Mouse (Mus musculus): Measurements from ENCODE around the gene Tmem88. TPM values are rescaled to one million over a fixed set of nuclear protein-coding genes. Genes with fewer than 3 reads are reported as not detected.

Tmem88 gene
- 13.7 TPM in 2 replicates for polyA plus RNA-seq (2016; fragmentation: Nextera tagmentation; extraction: Ambion mirVana)

DNA sequence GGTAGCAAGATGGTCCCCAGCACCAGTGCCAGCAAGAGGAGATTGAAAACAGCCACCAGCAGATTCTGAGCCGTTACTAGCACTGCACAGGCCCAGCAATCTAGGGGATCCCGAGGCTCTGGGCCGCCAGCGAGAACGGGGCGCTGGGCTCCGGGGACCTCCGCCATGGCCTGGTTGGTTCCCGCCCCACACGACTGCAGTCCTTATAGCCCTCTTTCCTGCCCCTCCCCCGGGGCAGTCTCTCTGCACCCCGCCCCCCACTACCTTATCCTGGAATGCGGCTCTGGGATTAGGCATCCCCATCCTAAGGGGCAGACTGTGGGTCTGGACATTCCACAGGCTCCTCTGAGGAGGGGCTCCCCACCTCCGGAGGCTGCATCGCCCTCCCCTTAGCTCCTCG lies at the start of gene Tmem88:
Tmem88 (minus strand) TSS at position 176 of the 400 bp plus-strand sequence.
- Histone ChIP-seq H3K4me1 (peaks cover 42% of the 10 kb centered on the region), H3K9me3 (no peaks in the 10 kb centered on the region), H3K4me3 (peak within 1 kb of the TSS; percentile 7), H3K36me3 (peaks cover 41% of the 10 kb centered on the region), H3K27me3 (replicated peaks) (peaks cover 17% of the 10 kb centered on the region), H3K27ac (no peak within 1 kb of the TSS), H3K4me2 (replicated peaks) (peak within 1 kb of the TSS; percentile 79), H3K9ac (peak within 1 kb of the TSS; percentile 82; the same call in 1 of the 2 replicates)
- 9% methylated on average over 16 of the region's 16 CpGs for WGBS
- no peak for ATAC-seq (ENCODE audit: low FRiP score, low read depth)

DNA sequence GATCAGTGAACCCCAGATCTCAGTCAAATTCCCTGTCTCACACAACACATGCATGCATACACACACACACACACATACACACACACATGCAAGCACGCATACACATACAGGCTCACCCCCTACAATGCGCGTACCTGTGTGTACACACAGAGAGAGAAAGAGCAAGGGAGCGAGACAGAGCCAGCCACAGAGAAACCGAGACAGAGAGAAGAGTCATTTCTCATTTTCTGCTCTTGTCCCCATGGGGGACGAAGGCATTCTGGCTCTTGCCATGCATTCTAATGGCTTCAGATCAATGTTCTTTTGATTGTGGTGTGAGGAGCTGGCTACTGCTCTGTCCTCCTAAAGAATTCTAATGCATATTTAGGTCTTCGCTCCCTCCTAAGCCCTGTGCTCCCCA lies 49.3 kb upstream of the Tmem88 start:
- Histone ChIP-seq H3K4me3 (no peak overlapping the region), H3K4me1 (0 out of 2 replicates have a peak, but pooled peaks cover under 1% of the 10 kb centered on the region), H3K36me3 (no peaks in the 10 kb centered on the region), H3K27me3 (replicated peaks) (no peaks in the 10 kb centered on the region), H3K9me3 (no peaks in the 10 kb centered on the region), H3K4me2 (replicated peaks) (no peak overlapping the region), H3K27ac (no peak overlapping the region), H3K9ac (no peak overlapping the region)
- ATAC-seq (ENCODE audit: low FRiP score, low read depth): no peak
- 83% methylated on average over 7 of the region's 7 CpGs for WGBS

DNA sequence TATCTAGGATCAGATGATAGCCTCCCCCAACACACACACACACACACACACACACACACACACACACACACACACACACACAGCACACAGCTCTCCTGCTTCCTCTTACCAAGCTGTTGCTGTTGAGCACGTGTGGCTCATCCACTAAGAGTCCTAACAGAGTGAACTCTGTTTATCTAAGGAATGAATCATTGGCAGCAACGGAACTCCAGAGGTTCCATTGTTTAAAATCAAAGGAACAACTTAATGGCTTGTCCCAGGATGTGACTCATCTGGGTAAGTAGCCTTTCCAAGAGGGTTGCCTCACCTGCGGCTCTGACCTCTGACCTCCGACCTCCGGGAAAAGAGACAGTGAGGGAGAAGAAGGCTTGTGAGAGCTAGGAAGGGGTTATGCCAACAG lies 45.3 kb upstream of the Tmem88 start:
- Histone ChIP-seq H3K36me3 (no peaks in the 10 kb centered on the region), H3K4me3 (no peak overlapping the region), H3K9me3 (no peaks in the 10 kb centered on the region), H3K27ac (no peak overlapping the region), H3K4me1 (no peaks in the 10 kb centered on the region), H3K4me2 (replicated peaks) (no peak overlapping the region), H3K9ac (no peak overlapping the region), H3K27me3 (replicated peaks) (no peaks in the 10 kb centered on the region)
- no peak for ATAC-seq (ENCODE audit: low FRiP score, low read depth)
- WGBS: 46% methylated on average over 5 of the region's 5 CpGs

DNA sequence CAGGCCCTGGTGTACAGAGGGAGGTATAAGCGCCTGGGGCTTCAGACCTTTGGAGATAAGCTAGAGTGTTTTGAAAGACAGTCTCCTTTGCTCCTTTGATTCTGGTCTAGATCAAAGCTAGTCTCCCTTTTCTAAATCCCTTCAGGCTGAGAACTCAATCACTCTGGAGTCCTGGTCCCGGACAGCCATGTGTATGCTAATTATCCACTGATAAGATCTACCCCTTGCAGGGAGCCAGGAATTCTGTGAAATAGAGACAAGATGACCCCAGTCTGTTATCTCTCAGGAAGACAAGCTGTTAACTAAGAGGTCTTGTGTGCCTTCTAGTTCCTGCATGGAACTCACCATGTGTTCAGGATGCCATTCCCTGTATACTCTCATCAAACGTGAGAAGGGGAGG lies 39.3 kb upstream of the Tmem88 start:
- H3K9me3 ChIP-seq: no peaks in the 10 kb centered on the region
- H3K4me2 ChIP-seq (replicated peaks): no peak overlapping the region
- no peaks in the 10 kb centered on the region for H3K4me1 ChIP-seq
- ATAC-seq (ENCODE audit: low FRiP score, low read depth): no peak
- no peak overlapping the region for H3K4me3 ChIP-seq
- WGBS: 68% methylated on average over 3 of the region's 3 CpGs
- no peak overlapping the region for H3K9ac ChIP-seq
- no peaks in the 10 kb centered on the region for H3K27me3 ChIP-seq (replicated peaks)
- no peaks in the 10 kb centered on the region for H3K36me3 ChIP-seq
- H3K27ac ChIP-seq: no peak overlapping the region

DNA sequence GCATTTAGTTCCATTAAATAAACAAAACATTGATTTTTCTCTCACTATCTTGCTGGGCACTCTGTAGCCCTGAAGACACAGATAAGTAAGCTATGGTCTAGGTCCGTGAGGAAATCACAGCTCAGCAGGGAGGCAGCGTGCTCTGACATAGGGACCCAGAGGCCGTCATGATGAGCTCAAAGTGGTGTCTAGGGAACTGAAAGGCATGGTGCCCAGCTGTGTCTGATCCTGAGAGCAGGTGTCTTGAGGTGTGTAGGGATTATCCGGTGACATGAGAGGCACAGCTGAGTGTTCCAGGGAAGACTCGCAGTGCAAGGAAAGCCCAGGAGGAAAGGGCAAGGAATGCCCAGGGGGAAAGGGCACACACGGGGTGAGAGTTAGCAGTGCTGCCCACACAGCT lies 35.2 kb upstream of the Tmem88 start:
- H3K9ac ChIP-seq: no peak overlapping the region
- no peaks in the 10 kb centered on the region for H3K4me1 ChIP-seq
- no peaks in the 10 kb centered on the region for H3K9me3 ChIP-seq
- no peak overlapping the region for H3K27ac ChIP-seq
- 68% methylated on average over 6 of the region's 6 CpGs for WGBS
- no peak overlapping the region for H3K4me3 ChIP-seq
- no peaks in the 10 kb centered on the region for H3K36me3 ChIP-seq
- no peak for ATAC-seq (ENCODE audit: low FRiP score, low read depth)
- no peaks in the 10 kb centered on the region for H3K27me3 ChIP-seq (replicated peaks)
- H3K4me2 ChIP-seq (replicated peaks): no peak overlapping the region

DNA sequence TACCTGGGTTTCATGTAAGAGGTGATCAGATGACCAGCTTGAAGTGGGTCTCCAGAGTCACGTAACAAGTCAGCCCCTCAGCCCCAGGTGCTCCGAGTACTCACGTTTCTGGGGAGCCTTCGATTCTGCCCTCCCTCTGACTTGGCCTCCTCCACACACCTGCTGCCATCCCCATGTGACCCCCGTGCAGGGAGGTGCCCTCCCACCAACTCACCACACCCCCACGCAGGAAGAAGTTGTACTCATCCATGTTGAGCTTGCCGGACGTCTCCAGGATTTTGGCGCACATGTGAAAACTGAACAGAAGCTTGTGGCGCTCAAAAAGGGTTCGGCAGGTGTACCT lies 34.6 kb upstream of the Tmem88 start:
- no peaks in the 10 kb centered on the region for H3K27me3 ChIP-seq (replicated peaks)
- no peaks in the 10 kb centered on the region for H3K9me3 ChIP-seq
- 72% methylated on average over 11 of the region's 11 CpGs for WGBS
- no peak overlapping the region for H3K9ac ChIP-seq
- H3K4me1 ChIP-seq: no peaks in the 10 kb centered on the region
- H3K4me2 ChIP-seq (replicated peaks): no peak overlapping the region
- no peak overlapping the region for H3K27ac ChIP-seq
- H3K36me3 ChIP-seq: no peaks in the 10 kb centered on the region
- ATAC-seq (ENCODE audit: low FRiP score, low read depth): 0 out of 2 replicates have a peak, but pooled peaks have one; percentile 4
- H3K4me3 ChIP-seq: no peak overlapping the region

DNA sequence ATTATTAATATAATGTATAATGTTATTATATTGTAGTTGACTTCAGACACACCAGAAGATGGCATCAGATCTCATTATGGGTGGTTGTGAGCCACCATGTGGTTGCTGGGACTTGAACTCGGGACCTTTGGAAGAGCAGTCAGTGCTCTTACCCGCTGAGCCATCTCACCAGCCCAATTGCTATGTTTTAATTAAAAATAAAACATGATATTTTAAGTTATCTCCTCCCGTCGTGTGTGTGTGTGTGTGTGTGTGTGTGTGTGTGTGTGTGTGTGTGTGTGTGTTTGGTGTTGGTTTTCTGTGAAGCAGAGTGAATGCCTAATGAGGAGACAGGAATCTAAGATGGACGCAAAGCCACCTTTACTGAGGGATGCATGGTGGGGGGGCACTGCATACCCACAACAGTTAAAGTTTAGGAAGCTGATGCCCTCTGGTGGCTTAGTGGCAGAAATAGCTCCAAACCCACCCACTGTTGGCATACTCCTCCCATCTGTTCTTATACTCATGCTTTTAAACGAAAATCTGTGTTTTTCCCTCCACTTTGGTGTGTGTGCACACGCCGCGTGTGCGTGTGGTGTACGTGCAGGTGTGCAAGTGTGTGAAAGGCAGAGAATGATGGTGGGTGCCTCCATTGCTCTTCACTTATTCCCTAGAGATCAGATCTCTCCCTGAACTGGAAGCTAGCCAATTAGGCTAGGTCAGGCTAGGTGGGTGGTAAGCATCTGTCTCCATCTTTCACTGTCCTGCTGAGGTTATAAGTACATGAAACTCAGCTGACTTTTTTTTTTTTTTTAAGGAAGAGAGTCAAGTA lies 34.0 kb upstream of the Tmem88 start:
- H3K4me3 ChIP-seq: no peak overlapping the region
- 35% methylated on average over 11 of the region's 11 CpGs for WGBS
- no peaks in the 10 kb centered on the region for H3K36me3 ChIP-seq
- no peak overlapping the region for H3K4me2 ChIP-seq (replicated peaks)
- ATAC-seq (ENCODE audit: low FRiP score, low read depth): peak; percentile 25; the same call in 1 of the 2 replicates
- H3K9ac ChIP-seq: no peak overlapping the region
- no peak overlapping the region for H3K27ac ChIP-seq
- no peaks in the 10 kb centered on the region for H3K9me3 ChIP-seq
- no peaks in the 10 kb centered on the region for H3K4me1 ChIP-seq
- H3K27me3 ChIP-seq (replicated peaks): no peaks in the 10 kb centered on the region

DNA sequence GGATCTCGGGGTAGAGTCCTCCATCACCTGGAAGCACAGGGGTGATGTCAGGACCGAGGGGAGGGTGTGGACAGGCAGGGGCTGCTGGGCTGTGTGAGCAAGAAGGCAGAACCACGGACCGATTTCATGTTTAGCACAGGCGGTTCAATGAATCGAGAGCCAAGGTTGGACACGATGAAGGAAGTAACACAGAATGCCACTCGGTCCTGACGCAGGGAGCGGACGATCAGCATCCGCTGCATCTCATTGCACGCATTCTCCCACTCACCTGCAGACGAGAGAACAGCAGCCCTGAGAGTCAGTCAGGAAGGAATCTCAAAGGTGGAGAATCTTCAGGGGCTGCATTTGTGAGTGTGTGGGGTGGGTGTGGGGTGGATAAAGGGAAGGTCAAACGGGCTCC lies 32.6 kb upstream of the Tmem88 start:
- no peaks in the 10 kb centered on the region for H3K36me3 ChIP-seq
- no peak overlapping the region for H3K4me2 ChIP-seq (replicated peaks)
- no peak overlapping the region for H3K9ac ChIP-seq
- no peak overlapping the region for H3K4me3 ChIP-seq
- H3K27me3 ChIP-seq (replicated peaks): no peaks in the 10 kb centered on the region
- no peak for ATAC-seq (ENCODE audit: low FRiP score, low read depth)
- no peaks in the 10 kb centered on the region for H3K4me1 ChIP-seq
- no peaks in the 10 kb centered on the region for H3K9me3 ChIP-seq
- no peak overlapping the region for H3K27ac ChIP-seq
- 90% methylated on average over 15 of the region's 15 CpGs for WGBS

DNA sequence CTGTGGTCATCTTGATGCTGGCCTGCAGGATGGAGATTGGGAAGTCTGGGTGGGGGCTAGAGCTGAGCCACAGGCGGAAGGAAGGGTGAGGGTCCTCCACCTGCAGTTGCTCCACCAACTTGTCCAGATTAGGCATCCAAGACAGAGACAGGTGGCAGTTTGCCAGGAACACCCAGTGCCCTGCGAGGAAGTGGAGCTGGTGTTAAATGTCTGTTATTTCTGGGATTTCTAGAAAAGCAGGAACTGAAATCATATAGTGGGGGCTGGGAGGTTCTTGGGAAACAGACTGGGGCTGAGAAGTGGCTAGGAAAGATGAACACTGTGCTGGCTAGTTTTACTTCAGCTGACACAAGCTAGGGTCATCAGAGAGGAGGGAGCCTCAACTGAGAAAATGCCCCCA lies 31.3 kb upstream of the Tmem88 start:
- H3K27me3 ChIP-seq (replicated peaks): no peaks in the 10 kb centered on the region
- no peak overlapping the region for H3K4me3 ChIP-seq
- H3K9me3 ChIP-seq: no peaks in the 10 kb centered on the region
- no peaks in the 10 kb centered on the region for H3K36me3 ChIP-seq
- H3K27ac ChIP-seq: no peak overlapping the region
- H3K4me2 ChIP-seq (replicated peaks): no peak overlapping the region
- no peaks in the 10 kb centered on the region for H3K4me1 ChIP-seq
- no peak for ATAC-seq (ENCODE audit: low FRiP score, low read depth)
- 79% methylated on average over 2 of the region's 2 CpGs for WGBS
- no peak overlapping the region for H3K9ac ChIP-seq

DNA sequence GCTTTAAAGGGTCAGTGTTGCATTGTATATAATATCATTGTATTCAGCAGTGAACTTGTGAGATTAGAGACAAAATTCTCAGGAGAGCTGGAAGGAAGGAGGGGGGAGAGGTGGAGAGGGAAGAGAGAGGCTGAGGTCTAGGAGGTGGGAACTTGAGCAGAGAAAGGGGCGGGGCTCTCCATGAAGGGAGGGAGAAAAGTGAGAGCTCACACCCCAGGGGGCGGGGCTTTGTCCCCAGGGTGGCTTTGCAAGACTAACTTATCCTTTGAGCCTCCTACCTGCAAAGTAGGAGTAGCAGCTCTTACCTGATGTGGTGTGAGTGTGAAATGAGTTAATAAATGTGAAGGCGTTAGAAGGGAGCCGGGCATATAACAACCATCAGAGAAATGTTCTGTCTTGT lies 30.7 kb upstream of the Tmem88 start:
- Histone ChIP-seq H3K9me3 (no peaks in the 10 kb centered on the region), H3K4me2 (replicated peaks) (no peak overlapping the region), H3K4me3 (no peak overlapping the region), H3K27ac (no peak overlapping the region), H3K27me3 (replicated peaks) (no peaks in the 10 kb centered on the region), H3K9ac (no peak overlapping the region), H3K36me3 (no peaks in the 10 kb centered on the region), H3K4me1 (no peaks in the 10 kb centered on the region)
- 37% methylated on average over 4 of the region's 4 CpGs for WGBS
- no peak for ATAC-seq (ENCODE audit: low FRiP score, low read depth)

DNA sequence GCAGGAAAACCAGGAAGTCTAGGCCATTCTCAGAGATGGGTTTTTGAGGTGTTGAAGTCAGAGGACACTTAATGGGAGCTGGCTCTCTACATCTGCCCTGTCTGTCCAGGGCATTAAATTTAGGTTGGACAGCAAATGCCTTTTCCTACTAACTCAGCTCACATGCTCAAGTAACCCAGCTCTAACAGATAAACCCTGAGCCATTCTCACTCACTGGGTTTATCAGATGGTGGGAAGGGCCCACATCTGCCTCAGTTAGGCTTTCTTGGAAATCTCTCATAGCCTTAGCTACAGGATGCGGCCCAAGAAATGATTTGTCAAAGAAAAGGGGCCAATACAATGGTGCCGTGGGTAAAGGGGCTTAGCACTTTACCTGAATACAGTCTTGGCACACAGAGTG lies 28.2 kb upstream of the Tmem88 start:
- H3K4me3 ChIP-seq: no peak overlapping the region
- H3K9ac ChIP-seq: no peak overlapping the region
- H3K9me3 ChIP-seq: no peaks in the 10 kb centered on the region
- H3K4me1 ChIP-seq: 0 out of 2 replicates have a peak, but pooled peaks cover 5% of the 10 kb centered on the region
- no peak overlapping the region for H3K4me2 ChIP-seq (replicated peaks)
- H3K36me3 ChIP-seq: no peaks in the 10 kb centered on the region
- no peak overlapping the region for H3K27ac ChIP-seq
- no peak for ATAC-seq (ENCODE audit: low FRiP score, low read depth)
- WGBS: 82% methylated on average over 2 of the region's 2 CpGs
- H3K27me3 ChIP-seq (replicated peaks): peaks cover 17% of the 10 kb centered on the region

DNA sequence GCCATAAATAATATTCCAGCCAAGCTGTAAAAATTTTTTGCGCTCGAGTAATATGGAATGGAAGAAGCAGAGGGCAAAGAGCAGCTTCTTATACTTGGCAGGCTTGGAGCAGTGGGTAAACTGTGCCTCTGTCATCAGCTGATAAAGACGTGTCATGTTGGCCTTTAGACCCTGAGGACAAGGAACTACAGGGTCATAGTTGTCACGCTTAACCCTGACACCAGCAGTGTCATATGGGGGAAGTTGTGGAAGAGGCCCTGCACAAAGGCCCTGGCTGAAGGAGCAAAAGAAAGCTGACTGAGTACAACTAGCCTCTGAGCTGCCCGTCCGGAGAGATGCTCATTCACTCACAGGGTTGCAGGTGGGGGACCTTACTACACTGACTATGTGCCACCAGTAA lies 25.9 kb upstream of the Tmem88 start:
- Histone ChIP-seq H3K4me3 (no peak overlapping the region), H3K4me1 (peaks cover 28% of the 10 kb centered on the region), H3K27me3 (replicated peaks) (peaks cover 28% of the 10 kb centered on the region), H3K9ac (no peak overlapping the region), H3K27ac (no peak overlapping the region), H3K36me3 (no peaks in the 10 kb centered on the region), H3K4me2 (replicated peaks) (no peak overlapping the region), H3K9me3 (no peaks in the 10 kb centered on the region)
- no peak for ATAC-seq (ENCODE audit: low FRiP score, low read depth)
- 79% methylated on average over 6 of the region's 6 CpGs for WGBS

DNA sequence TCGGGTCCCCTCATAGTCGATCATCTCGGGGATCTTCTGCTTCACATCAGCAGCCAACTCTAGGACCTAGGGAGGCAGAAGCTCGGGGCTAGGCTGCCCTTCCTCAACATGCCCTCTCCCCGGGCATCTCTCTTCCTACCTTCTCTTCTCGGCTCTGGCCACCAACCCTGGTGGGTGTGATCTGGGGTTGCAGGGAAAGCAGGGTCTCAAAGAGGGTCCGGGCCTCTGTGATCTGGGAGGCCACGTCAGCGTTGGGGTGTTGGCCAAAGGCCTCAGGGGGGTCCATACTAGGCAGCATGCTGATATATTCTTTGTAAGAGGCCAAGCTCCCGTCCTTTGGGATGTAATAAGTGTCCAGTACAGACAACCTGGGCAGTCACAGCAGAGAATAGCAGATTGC lies 24.8 kb upstream of the Tmem88 start:
- H3K4me3 ChIP-seq: no peak overlapping the region
- no peaks in the 10 kb centered on the region for H3K9me3 ChIP-seq
- no peak for ATAC-seq (ENCODE audit: low FRiP score, low read depth)
- 91% methylated on average over 10 of the region's 10 CpGs for WGBS
- no peaks in the 10 kb centered on the region for H3K36me3 ChIP-seq
- no peak overlapping the region for H3K4me2 ChIP-seq (replicated peaks)
- H3K27me3 ChIP-seq (replicated peaks): peaks cover 28% of the 10 kb centered on the region
- H3K4me1 ChIP-seq: peaks cover 36% of the 10 kb centered on the region
- H3K9ac ChIP-seq: no peak overlapping the region
- no peak overlapping the region for H3K27ac ChIP-seq
